Mouse (Mus musculus) neural tube, embryonic 15.5 days (tissue): ENCODE data around the gene A930009A15Rik. TPM values are rescaled to one million over a fixed set of nuclear protein-coding genes. Genes with fewer than 3 reads are reported as not detected.

Source experiments
- ATAC-seq: fragments of 200-750 bp; cut with Nextera tagmentation; 2 replicates; pipeline ENCODE4 v1.8.0; 2017; ENCODE audit warnings: mild to moderate bottlenecking, moderate TSS enrichment, moderate library complexity; ENCODE audit not compliant: low FRiP score
- H3K27ac ChIP-seq: fragments of 300-500 bp; sonication (generic); replicated peaks from 2 replicates; pipeline ENCODE4 v1.5.1; 2015; ENCODE audit warnings: mild to moderate bottlenecking, inconsistent platforms
- H3K27me3 ChIP-seq: fragments of 300-500 bp; sonication (generic); replicated peaks from 2 replicates; pipeline ENCODE4 v1.6.1; 2015; ENCODE audit warnings: inconsistent platforms
- H3K36me3 ChIP-seq: fragments of 300-500 bp; sonication (generic); 2 replicates; pipeline ENCODE4 v1.6.1; 2015; ENCODE audit warnings: inconsistent platforms
- H3K4me1 ChIP-seq: fragments of 300-500 bp; sonication (generic); 2 replicates; pipeline ENCODE4 v1.6.1; 2015; ENCODE audit warnings: inconsistent platforms
- H3K4me2 ChIP-seq: fragments of 300-500 bp; sonication (generic); 2 replicates; pipeline ENCODE4 v1.6.1; 2015; ENCODE audit warnings: inconsistent platforms, mild to moderate bottlenecking, moderate library complexity
- H3K4me3 ChIP-seq: fragments of 300-500 bp; sonication (generic); replicated peaks from 2 replicates; pipeline ENCODE4 v1.5.1; 2015; ENCODE audit warnings: mild to moderate bottlenecking, inconsistent platforms
- H3K9ac ChIP-seq: fragments of 300-500 bp; sonication (generic); replicated peaks from 2 replicates; pipeline ENCODE4 v1.6.1; 2015; ENCODE audit warnings: mild to moderate bottlenecking, inconsistent platforms
- H3K9me3 ChIP-seq: fragments of 300-500 bp; sonication (generic); replicated peaks from 2 replicates; pipeline ENCODE4 v1.6.1; 2016; ENCODE audit warnings: inconsistent platforms
- WGBS: fragments of 180-500 bp; shearing (Covaris S2); methylation state at CpG from one replicate; pipeline ENCODE4 v1.1.7; 2015; ENCODE audit warnings: mixed read lengths; 5-methylcytosine and 5-hydroxymethylcytosine counted together
- polyA plus RNA-seq: library from polyadenylated mRNA; unstranded; fragments of >200 nt; fragmentation: Nextera tagmentation; extraction: Ambion mirVana; gene quantifications from 2 replicates; pipeline ENCODE4 v1.2.1, GENCODE M21; 2015

The A930009A15Rik gene
- polyA plus RNA-seq, 1 experiment from 2014 or later: 0.46 TPM

DNA sequence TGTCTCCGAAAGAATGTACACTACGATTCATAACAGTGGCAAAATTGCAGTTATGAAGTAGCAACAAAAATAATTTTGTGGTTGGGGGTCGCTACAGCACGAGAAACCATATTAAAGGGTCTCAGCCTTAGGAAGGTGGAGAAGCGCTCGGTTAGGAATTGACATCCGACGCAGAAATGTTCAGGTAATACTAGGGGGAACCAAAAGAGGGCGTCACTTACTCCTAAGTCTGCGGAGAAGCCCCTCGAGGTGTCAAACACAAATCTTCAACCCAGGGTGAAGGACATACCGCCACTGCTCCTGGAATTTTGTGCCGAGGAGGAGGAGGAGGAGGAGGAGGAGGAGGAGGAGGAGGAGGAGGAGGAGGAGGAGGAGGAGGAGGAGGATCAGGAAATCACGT, 14.9 kb downstream of the A930009A15Rik start:
- WGBS: 20% methylated on average over 12 of the region's 14 CpGs
- Histone ChIP-seq H3K4me2 (peak overlapping the region; percentile 99), H3K27me3 (peaks cover 32% of the 10 kb centered on the region), H3K9ac (no peak overlapping the region), H3K4me3 (no peak overlapping the region), H3K36me3 (no peaks in the 10 kb centered on the region), H3K4me1 (peaks cover 33% of the 10 kb centered on the region), H3K9me3 (no peaks in the 10 kb centered on the region), H3K27ac (no peak overlapping the region)
- no peak for ATAC-seq

DNA sequence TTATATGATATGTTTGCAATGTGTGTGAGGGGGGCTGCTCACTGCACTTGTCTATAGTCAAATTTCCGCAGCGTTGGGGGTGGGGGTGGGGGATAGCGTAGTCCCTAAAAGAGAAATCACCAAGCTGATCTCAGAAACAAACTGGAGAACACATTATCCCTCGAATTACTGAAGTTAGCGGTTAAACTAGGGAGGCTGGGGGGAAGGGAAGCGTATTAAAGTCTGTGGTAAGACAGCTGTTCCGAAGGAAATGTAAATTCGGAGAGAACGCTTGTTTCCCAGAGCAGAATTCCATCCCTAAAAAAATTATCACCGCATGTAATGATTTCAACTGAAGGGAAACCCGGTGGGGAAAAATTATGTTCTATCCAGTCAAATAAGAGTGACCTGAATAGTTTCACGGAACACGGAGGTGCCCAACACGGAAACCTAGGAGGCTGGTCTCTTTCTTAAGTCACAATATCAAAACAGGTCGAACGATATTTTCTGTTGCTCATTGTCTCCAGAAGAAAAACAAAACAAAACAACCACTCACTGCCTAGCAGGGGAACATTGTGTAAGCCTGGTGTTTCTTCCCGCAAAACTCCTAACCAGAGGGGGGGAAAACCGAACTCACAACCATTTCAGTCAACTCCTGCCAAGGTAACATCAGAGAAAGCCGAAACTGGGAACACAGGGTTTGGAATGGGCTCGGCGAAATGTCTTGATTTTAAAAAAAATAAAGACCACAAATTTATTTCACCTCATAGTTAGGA, 15.9 kb downstream of the A930009A15Rik start:
- Histone ChIP-seq H3K4me1 (peaks cover 32% of the 10 kb centered on the region), H3K27ac (no peak overlapping the region), H3K27me3 (peaks cover 32% of the 10 kb centered on the region), H3K4me3 (peak overlapping the region; percentile 75), H3K4me2 (peak overlapping the region; percentile 99), H3K9ac (no peak overlapping the region; the same call in 1 of the 2 replicates), H3K9me3 (no peaks in the 10 kb centered on the region), H3K36me3 (no peaks in the 10 kb centered on the region)
- 1% methylated on average over 21 of the region's 21 CpGs for WGBS
- no peak for ATAC-seq

DNA sequence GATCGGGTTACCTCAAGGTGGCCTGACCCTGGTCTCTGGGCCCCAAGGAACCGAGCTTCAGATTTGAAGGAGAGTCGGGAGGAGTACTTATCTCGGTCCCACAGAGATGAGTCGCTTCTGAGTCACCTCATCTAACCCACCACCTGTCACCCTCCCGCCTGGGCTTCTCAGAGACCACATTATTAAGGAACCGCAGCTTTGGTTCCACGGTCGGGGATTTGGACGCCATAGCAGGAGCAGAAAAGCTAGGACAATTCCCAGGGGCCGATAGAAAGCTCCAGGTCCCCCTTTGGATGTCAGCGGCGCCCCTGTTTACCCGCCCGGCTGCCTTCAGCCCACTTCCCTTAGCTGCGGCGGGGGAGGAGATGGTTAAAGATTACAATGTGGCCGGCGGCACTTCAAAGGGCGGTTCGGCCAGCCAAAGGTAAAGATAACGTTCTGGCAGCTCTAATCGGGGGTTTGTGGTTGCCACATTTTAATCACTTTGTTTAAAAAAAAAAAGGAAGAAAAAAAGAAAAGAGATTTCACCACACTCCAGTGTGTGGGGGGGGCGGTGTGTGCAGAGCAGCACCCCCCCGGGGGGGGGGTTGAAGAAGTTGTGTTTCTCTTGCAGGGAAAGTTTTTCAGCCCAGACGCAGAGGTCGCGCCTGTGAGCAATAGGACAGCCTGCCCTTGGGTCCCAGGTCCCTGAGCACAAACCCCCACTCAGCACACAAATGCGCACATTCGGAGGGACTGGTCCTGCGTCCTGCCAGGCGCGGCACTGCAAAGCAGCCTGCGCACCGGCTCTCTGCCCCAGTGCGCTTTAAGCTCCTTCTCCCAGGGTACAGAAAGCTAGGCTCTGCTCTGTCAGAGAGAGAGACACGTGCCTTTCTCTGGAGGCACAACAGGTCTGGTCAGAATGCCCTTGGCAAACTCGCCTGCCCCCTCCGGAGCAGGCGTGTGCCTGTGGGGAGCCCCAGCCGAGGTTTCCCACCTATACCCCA, 16.8 kb downstream of the A930009A15Rik start:
- H3K27ac ChIP-seq: no peak overlapping the region
- peaks cover 32% of the 10 kb centered on the region for H3K4me1 ChIP-seq
- peak overlapping the region; percentile 67 for H3K9ac ChIP-seq
- H3K4me3 ChIP-seq: peak overlapping the region; percentile 75
- peak overlapping the region; percentile 99 for H3K4me2 ChIP-seq
- WGBS: under 1% methylated on average over 41 of the region's 41 CpGs
- ATAC-seq: peak; percentile 71
- H3K27me3 ChIP-seq: peaks cover 28% of the 10 kb centered on the region
- no peaks in the 10 kb centered on the region for H3K9me3 ChIP-seq
- no peaks in the 10 kb centered on the region for H3K36me3 ChIP-seq

DNA sequence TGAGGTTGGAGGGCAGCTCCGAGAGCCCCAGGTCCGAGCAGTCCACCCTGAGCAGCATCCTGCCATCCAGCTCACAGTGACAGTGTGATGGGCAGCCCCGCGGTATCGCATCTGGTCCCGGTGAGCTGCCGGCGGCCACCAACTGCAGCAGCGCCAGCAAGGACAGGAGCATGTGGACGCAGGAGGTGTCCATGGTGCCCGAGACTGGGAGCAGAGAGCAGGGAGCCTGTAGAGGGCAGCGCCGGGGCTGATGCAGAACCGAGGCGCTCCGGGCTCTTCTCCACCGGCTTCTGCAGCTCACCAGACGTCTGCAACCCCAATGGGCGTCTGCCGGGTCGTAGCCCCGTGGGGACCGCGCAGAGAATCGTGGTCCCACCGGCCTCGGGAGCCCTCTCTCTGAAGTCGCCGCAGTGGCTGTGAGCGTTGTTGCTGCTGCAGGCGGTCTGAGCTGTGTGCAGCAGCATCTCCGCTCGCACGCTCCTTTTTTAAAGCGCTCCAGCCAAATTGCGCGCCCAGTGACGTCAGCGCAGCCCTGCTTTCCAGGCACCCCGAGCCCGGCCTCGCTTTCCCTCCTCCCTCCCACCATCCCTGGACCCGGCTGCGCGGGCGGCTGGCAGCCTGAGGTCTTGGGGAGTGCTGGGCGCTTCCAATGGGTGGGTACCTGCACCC, 17.6 kb downstream of the A930009A15Rik start, which contains the start of gene Lgr5:
Lgr5 (minus strand) TSS at position 480 of the 669 bp plus-strand sequence.
- H3K4me1 ChIP-seq: peaks cover 32% of the 10 kb centered on the region
- H3K27me3 ChIP-seq: peaks cover 28% of the 10 kb centered on the region
- H3K4me3 ChIP-seq: peak within 1 kb of the TSS; percentile 75
- peak within 1 kb of the TSS; percentile 67 for H3K9ac ChIP-seq
- ATAC-seq: peak; percentile 90
- H3K9me3 ChIP-seq: no peaks in the 10 kb centered on the region
- peak within 1 kb of the TSS; percentile 58 for H3K27ac ChIP-seq
- no peaks in the 10 kb centered on the region for H3K36me3 ChIP-seq
- WGBS: under 1% methylated on average over 47 of the region's 47 CpGs
- H3K4me2 ChIP-seq: peak within 1 kb of the TSS; percentile 99

DNA sequence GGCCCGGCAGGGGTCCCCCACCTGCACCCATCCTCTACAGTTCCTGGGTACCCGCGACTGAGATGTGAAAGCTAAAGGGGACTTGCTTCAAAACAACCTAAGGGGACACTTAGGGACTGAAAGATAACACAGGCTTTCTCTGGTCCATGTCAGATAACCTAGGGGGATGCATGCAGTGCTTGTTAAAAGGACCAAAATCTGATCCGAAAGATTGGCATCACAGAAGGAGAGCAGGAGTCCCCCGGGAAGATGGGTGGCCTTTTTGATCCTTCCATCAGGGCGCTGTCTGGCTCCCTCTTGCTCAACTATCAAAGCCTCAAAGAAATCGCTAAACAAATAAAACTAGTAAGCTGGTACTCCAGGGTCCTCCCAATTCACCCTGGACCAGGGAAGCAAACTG, 18.2 kb downstream of the A930009A15Rik start:
- H3K9ac ChIP-seq: peak overlapping the region; percentile 67
- under 1% methylated on average over 7 of the region's 7 CpGs for WGBS

DNA sequence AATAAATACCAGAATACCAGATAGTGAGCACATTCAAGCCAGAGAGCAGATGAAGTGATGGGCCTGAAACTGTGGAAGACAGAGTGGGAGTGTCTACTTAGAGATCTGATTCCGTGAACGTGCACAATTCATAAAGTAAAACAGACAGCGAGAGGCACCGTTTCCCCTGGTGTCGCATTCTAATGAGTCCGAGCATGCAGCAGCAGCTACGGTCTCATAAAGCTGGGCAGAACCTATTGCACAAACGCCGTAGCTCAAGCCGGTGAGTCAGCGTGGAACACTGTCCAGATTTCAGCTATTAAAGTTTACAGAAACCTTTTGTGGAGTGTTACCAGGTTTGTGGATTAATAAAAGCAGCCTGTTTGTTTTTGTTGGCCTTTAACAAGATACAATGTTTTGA, 23.4 kb downstream of the A930009A15Rik start:
- Histone ChIP-seq H3K27ac (no peak overlapping the region), H3K9ac (no peak overlapping the region; the same call in 1 of the 2 replicates), H3K36me3 (no peaks in the 10 kb centered on the region), H3K4me2 (peak overlapping the region; percentile 36), H3K27me3 (peaks cover 10% of the 10 kb centered on the region), H3K4me3 (no peak overlapping the region), H3K4me1 (peaks cover 5% of the 10 kb centered on the region), H3K9me3 (no peaks in the 10 kb centered on the region)
- WGBS: 19% methylated on average over 11 of the region's 11 CpGs
- peak; percentile 61; the same call in 1 of the 2 replicates for ATAC-seq

More for the DNA sequence above, 18.2 kb downstream of the A930009A15Rik start:
- H3K27ac ChIP-seq: peak overlapping the region; percentile 58
- peak overlapping the region; percentile 75 for H3K4me3 ChIP-seq
- peaks cover 32% of the 10 kb centered on the region for H3K4me1 ChIP-seq
- no peaks in the 10 kb centered on the region for H3K36me3 ChIP-seq
- peaks cover 28% of the 10 kb centered on the region for H3K27me3 ChIP-seq
- H3K9me3 ChIP-seq: no peaks in the 10 kb centered on the region
- ATAC-seq: no peak
- H3K4me2 ChIP-seq: peak overlapping the region; percentile 99

DNA sequence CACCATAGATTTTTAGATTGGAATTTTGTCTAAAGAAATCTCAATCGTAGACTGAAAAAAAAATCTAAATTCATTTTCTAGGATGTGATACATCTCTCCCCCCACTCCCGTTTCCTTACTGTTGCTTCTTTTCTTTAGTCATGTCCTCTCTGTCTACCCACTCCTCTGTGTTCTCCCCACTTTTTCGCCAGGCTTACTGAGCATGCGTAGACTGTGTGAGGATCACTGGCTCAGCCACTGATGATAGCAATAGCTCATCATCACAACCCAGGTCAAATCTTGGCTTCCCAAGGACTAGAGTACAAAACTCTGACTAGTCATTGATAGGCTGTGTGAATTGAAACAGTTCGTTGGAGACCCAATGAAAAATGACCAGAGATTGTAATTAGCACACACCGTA, 23.9 kb downstream of the A930009A15Rik start:
- Histone ChIP-seq H3K36me3 (no peaks in the 10 kb centered on the region), H3K27ac (no peak overlapping the region), H3K9me3 (no peaks in the 10 kb centered on the region), H3K4me2 (peak overlapping the region; percentile 36), H3K27me3 (peaks cover 10% of the 10 kb centered on the region), H3K9ac (no peak overlapping the region), H3K4me3 (no peak overlapping the region), H3K4me1 (peaks cover 4% of the 10 kb centered on the region; the same call in 1 of the 2 replicates)
- 85% methylated on average over 6 of the region's 6 CpGs for WGBS
- no peak for ATAC-seq

DNA sequence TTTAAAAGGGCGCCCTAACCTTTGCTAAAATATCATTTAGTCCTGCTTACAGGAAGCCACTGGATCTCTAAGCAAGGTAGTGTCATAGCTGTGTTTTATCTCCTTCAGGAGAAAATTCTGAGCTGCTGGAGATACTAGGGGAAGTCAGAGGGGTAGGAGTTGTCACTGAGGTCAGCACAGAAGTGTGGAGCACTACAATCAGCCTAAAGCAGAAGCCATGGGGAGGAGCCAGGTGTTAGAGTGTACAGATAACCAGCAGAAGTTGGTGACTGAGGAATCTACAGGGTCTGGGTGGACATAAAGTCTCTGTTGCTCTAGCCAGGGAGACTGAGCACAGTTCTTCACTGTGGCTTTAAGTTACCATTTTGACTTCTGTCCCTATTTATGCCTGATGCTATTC, 26.0 kb downstream of the A930009A15Rik start:
- ATAC-seq: no peak
- WGBS: 95% methylated on average over 1 of the region's 1 CpGs
- H3K4me1 ChIP-seq: peaks cover 4% of the 10 kb centered on the region; the same call in 1 of the 2 replicates
- no peaks in the 10 kb centered on the region for H3K9me3 ChIP-seq
- no peak overlapping the region for H3K4me3 ChIP-seq
- H3K4me2 ChIP-seq: no peak overlapping the region
- H3K27me3 ChIP-seq: no peaks in the 10 kb centered on the region
- no peak overlapping the region for H3K27ac ChIP-seq
- no peaks in the 10 kb centered on the region for H3K36me3 ChIP-seq
- no peak overlapping the region for H3K9ac ChIP-seq

DNA sequence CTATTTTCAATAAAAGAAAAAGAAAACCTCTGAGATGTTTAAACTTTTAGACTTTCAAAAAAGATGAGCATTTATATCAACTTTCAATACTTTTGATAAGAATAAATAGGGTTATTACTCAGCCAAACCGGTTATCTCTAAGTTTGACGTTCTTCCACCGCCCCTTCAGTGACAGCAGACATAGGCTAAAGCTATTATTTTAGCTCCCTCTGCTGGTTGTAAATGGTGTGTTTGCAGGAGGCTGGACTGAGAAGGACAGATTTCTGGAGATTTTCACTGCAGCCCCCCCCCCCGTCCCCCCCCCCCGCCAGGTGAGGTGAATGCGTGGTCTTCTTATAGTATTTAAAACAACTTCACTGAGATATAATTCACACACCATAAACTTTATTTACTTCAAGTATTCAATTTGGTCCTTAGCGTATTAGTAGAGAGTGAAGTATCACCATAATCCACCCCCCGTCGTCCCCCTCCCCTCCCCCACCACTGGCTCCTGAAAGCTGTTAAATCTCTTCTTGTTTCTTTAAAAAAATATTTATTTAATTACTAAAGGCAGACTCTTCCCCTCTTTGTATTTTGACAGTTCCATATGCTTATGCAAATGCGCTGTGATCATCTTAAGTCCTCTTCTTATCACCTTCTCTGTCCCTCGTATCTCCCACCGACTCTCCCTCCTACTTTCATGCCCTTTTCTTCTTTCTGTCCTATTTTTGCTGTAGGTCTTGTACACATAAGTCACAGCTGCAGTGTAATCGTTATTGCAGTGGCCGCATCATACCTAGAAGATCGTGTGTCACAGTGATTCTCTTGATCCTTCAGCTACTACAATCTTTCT, 47.9 kb downstream of the A930009A15Rik start:
- Histone ChIP-seq H3K36me3 (no peaks in the 10 kb centered on the region), H3K27ac (no peak overlapping the region), H3K4me2 (peak overlapping the region; percentile 56), H3K4me3 (peak overlapping the region; percentile 30), H3K4me1 (peaks cover 10% of the 10 kb centered on the region; the same call in 1 of the 2 replicates), H3K27me3 (no peaks in the 10 kb centered on the region), H3K9me3 (no peaks in the 10 kb centered on the region), H3K9ac (0 out of 2 replicates have a peak overlapping the region, but pooled peaks have one; percentile 14)
- ATAC-seq: peak; percentile 91
- 9% methylated on average over 14 of the region's 15 CpGs for WGBS

DNA sequence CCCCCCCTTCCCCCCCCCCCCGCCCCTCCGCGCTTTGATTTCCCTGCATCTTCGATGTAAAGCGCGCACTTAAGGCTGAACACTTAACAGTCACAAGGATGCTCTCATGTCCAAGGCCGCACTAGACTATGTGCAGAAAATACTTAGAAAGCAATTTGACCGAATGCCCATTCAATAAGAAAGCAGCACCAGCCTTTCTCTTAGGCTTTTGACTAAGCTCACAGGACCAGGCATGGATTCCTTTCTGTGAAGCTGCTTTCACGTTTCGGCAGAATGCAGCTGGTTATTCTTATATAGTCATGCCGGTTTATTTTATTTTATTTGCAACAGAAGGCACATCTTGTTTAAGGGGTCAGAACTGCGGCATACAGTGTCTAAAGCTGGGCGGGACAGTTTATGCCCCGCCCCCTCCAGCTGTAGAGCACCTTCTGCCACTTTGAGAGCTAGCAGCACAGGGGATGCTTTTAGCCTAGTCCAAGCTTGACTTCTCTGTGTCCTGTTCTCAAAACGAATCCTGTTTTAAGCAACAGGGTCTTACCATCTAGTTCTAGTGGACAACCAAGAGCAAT, 48.6 kb downstream of the A930009A15Rik start:
- peak; percentile 79; the same call in 1 of the 2 replicates for ATAC-seq
- H3K27me3 ChIP-seq: no peaks in the 10 kb centered on the region
- no peaks in the 10 kb centered on the region for H3K9me3 ChIP-seq
- H3K4me2 ChIP-seq: peak overlapping the region; percentile 56
- no peaks in the 10 kb centered on the region for H3K36me3 ChIP-seq
- peaks cover 10% of the 10 kb centered on the region; the same call in 1 of the 2 replicates for H3K4me1 ChIP-seq
- 22% methylated on average over 15 of the region's 15 CpGs for WGBS
- H3K9ac ChIP-seq: 0 out of 2 replicates have a peak overlapping the region, but pooled peaks have one; percentile 14
- no peak overlapping the region for H3K27ac ChIP-seq
- H3K4me3 ChIP-seq: peak overlapping the region; percentile 30
